Mouse (Mus musculus) heart, adult 2 months (tissue): ENCODE measurements around the gene Nell1.

Experiments
- CTCF ChIP-seq: fragments of 200-600 bp; IDR thresholded peaks from 2 replicates; pipeline ENCODE4 v1.8.1; 2022; ENCODE audit warnings: antibody characterized with exemption, mild to moderate bottlenecking, moderate library complexity
- POLR2A ChIP-seq: fragments of 200-500 bp; IDR thresholded peaks from 2 replicates; pipeline ENCODE4 v1.6.1; 2011; ENCODE audit warnings: mild to moderate bottlenecking, low read depth, low read length, control low read depth; ENCODE audit not compliant: insufficient read depth

GRCm38 (mm10) chr7:50826180-50826579 lies 851.5 kb downstream of the Nell1 start:
- TF ChIP-seq CTCF (no peak), POLR2A (no peak)
